Mouse (Mus musculus): ENCODE data around the gene Inpp5b. TPM values are rescaled to one million over a fixed set of nuclear protein-coding genes. Genes with fewer than 3 reads are reported as not detected.

The Inpp5b gene
- polyA plus RNA-seq, 1 experiment from 2014 or later, result 49.7 TPM

DNA sequence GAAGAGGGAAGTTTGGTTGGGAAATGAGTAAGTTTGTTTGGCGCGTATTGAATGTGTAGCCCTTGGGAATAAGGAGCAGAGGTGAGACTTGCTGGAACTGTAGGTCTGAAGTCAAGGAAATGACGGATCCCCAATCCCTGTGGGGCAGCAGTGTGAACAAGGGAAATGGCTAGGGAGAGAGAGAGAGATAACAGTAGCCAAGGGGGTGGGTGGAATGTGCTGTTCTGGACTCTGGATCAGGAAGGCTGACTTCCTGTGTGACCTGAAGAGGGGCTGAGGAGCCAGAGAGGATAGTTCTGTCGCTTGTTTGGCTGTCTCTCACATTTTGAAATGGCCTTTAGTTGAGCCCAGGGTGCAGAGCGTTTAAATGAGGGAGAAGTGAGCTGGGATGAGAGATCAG, 66.9 kb downstream of the Inpp5b start:
- Histone ChIP-seq H3K4me3 (0 out of 2 replicates have a peak overlapping the region, but pooled peaks have one; percentile 6), H3K27me3 (replicated peaks) (no peaks in the 10 kb centered on the region), H3K36me3 (peaks cover 86% of the 10 kb centered on the region), H3K27ac (peak overlapping the region; percentile 66), H3K4me2 (peak overlapping the region; percentile 40), H3K9me3 (replicated peaks) (no peaks in the 10 kb centered on the region), H3K4me1 (peaks cover 87% of the 10 kb centered on the region), H3K9ac (peak overlapping the region; percentile 36)
- WGBS (ENCODE audit: insufficient replicate concordance), result 39% methylated on average over 5 of the region's 5 CpGs
- no peak for ATAC-seq

DNA sequence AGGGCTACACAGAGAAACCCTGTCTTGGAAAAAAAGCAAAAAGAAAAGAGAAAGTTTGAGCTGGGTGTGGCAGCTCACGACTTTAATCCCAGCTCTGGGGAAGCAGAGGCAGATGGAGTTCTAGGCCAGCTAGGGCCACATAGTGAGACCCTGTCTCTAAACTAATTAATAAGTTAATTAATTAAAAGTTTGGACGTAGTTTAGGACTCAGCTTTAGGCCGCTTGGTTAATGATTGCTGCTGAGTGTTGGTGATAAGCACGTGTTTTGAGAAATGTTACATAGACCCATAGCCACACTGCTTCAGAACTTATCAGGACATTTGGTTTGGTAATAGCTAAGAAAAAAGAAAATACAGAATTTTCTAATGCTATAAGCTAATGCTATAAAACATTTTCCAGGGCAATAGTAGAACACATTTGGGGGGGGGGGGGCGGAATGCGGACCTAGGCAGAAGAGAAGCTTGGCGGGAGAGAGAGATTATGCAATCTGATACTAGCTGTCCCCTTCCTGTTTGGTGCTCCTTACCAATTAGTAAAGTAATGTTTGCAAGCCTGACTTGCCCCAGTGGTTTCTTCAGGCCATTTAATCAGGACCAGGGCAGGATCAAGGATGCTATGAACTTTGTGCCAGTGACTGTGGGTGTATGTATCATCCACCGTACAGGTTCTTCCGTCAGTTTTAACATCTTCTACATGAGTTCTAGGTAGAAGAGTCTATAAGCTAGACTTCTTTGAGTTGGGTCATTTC, 67.7 kb downstream of the Inpp5b start:
- peak overlapping the region; percentile 36; the same call in 1 of the 2 replicates for H3K9ac ChIP-seq
- H3K27ac ChIP-seq, result peak overlapping the region; percentile 66
- H3K36me3 ChIP-seq, result peaks cover 92% of the 10 kb centered on the region
- no peak overlapping the region for H3K4me3 ChIP-seq
- H3K9me3 ChIP-seq (replicated peaks), result no peaks in the 10 kb centered on the region
- WGBS (ENCODE audit: insufficient replicate concordance), result 42% methylated on average over 9 of the region's 9 CpGs
- peak overlapping the region; percentile 40 for H3K4me2 ChIP-seq
- ATAC-seq, result no peak
- no peaks in the 10 kb centered on the region for H3K27me3 ChIP-seq (replicated peaks)
- peaks cover 79% of the 10 kb centered on the region for H3K4me1 ChIP-seq

DNA sequence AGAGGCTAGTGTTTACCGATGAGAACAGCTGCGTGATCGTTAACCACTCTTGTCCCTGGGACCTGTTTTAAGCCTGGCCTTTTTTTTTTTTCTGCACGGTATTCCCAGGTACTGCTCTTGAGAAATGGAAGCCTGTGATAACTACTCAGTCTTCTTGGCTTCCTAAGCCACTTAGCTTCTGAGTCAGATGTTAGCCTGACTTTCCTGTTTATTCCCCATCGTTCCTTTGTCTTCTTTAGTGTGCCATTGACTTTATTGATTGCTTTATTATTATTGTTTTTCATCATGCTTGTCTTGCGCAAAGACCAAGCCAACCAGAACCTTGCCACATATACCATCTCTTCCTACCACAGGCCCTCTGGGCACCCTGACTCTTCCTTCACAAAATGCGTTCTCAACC, 68.4 kb downstream of the Inpp5b start:
- WGBS (ENCODE audit: insufficient replicate concordance), result 79% methylated on average over 7 of the region's 7 CpGs
- no peak for ATAC-seq
- no peaks in the 10 kb centered on the region for H3K9me3 ChIP-seq (replicated peaks)
- no peak overlapping the region for H3K9ac ChIP-seq
- no peaks in the 10 kb centered on the region for H3K27me3 ChIP-seq (replicated peaks)
- H3K4me1 ChIP-seq, result peaks cover 72% of the 10 kb centered on the region
- H3K36me3 ChIP-seq, result peaks cover 89% of the 10 kb centered on the region
- H3K4me2 ChIP-seq, result no peak overlapping the region
- H3K27ac ChIP-seq, result no peak overlapping the region
- no peak overlapping the region for H3K4me3 ChIP-seq

GRCm38 (mm10) chr4:124811347-124811975, 69.8 kb downstream of the Inpp5b start:
- Histone ChIP-seq H3K27me3 (replicated peaks) (no peaks in the 10 kb centered on the region), H3K9ac (no peak overlapping the region), H3K36me3 (peaks cover 89% of the 10 kb centered on the region), H3K4me2 (no peak overlapping the region), H3K27ac (no peak overlapping the region), H3K9me3 (replicated peaks) (no peaks in the 10 kb centered on the region), H3K4me1 (peaks cover 58% of the 10 kb centered on the region), H3K4me3 (no peak overlapping the region)
- WGBS (ENCODE audit: insufficient replicate concordance), result 70% methylated on average over 9 of the region's 9 CpGs
- ATAC-seq, result no peak

- Histone ChIP-seq H3K4me2 (no peak overlapping the region), H3K9ac (no peak overlapping the region), H3K4me1 (peaks cover 38% of the 10 kb centered on the region), H3K27ac (no peak overlapping the region), H3K9me3 (replicated peaks) (no peaks in the 10 kb centered on the region), H3K4me3 (no peak overlapping the region), H3K36me3 (peaks cover 75% of the 10 kb centered on the region), H3K27me3 (replicated peaks) (no peaks in the 10 kb centered on the region)
- 89% methylated on average over 11 of the region's 11 CpGs for WGBS (ENCODE audit: insufficient replicate concordance)
- no peak for ATAC-seq
Measured at GRCm38 (mm10) chr4:124815901-124816300, 74.3 kb downstream of the Inpp5b start.

- Histone ChIP-seq H3K4me3 (no peak overlapping the region), H3K4me2 (peak overlapping the region; percentile 48), H3K4me1 (peaks cover 23% of the 10 kb centered on the region), H3K27ac (peak overlapping the region; percentile 61; the same call in 1 of the 2 replicates), H3K9ac (0 out of 2 replicates have a peak overlapping the region, but pooled peaks have one; percentile 20), H3K9me3 (replicated peaks) (no peaks in the 10 kb centered on the region), H3K36me3 (peaks cover 77% of the 10 kb centered on the region), H3K27me3 (replicated peaks) (no peaks in the 10 kb centered on the region)
- WGBS (ENCODE audit: insufficient replicate concordance), result 14% methylated on average over 6 of the region's 6 CpGs
- peak; percentile 98 for ATAC-seq
Measured at GRCm38 (mm10) chr4:124817803-124818202, 76.2 kb downstream of the Inpp5b start.

DNA sequence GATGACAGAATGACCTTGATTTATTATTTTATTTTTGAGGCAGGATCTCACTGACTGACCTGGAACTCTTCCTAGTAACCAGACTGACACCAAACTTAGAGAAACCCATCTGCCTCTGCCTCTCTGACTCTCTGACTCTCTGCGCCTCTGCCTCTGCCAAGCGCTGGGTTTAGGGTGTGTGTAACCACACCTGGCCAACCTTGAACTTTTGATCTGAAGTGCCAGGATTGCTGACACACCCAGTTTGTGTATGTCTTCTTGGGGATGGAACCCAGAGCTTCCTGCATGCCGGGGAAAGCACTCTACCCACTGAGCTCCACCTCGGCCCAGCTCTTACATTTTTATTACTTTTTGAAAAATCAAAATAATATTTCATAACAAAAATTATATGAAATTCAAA, 77.2 kb downstream of the Inpp5b start:
- Histone ChIP-seq H3K27me3 (replicated peaks) (no peaks in the 10 kb centered on the region), H3K27ac (no peak overlapping the region), H3K4me2 (no peak overlapping the region), H3K9ac (no peak overlapping the region), H3K4me1 (peaks cover 21% of the 10 kb centered on the region), H3K36me3 (peaks cover 77% of the 10 kb centered on the region), H3K4me3 (no peak overlapping the region), H3K9me3 (replicated peaks) (no peaks in the 10 kb centered on the region)
- no peak for ATAC-seq
- WGBS (ENCODE audit: insufficient replicate concordance), result 77% methylated on average over 4 of the region's 4 CpGs

- H3K9ac ChIP-seq, result no peak overlapping the region
- no peak overlapping the region for H3K27ac ChIP-seq
- no peaks in the 10 kb centered on the region for H3K9me3 ChIP-seq (replicated peaks)
- no peak overlapping the region for H3K4me3 ChIP-seq
- H3K4me2 ChIP-seq, result no peak overlapping the region
- peaks cover 97% of the 10 kb centered on the region for H3K36me3 ChIP-seq
- no peaks in the 10 kb centered on the region for H3K27me3 ChIP-seq (replicated peaks)
- WGBS (ENCODE audit: insufficient replicate concordance), result 82% methylated on average over 6 of the region's 6 CpGs
- H3K4me1 ChIP-seq, result no peaks in the 10 kb centered on the region
- no peak for ATAC-seq
Measured at GRCm38 (mm10) chr4:124824967-124825366, 83.3 kb downstream of the Inpp5b start.

- H3K4me3 ChIP-seq, result no peak overlapping the region
- no peak overlapping the region for H3K27ac ChIP-seq
- WGBS (ENCODE audit: insufficient replicate concordance), result 87% methylated on average over 21 of the region's 21 CpGs
- H3K36me3 ChIP-seq, result peaks cover 97% of the 10 kb centered on the region
- H3K4me2 ChIP-seq, result no peak overlapping the region
- no peaks in the 10 kb centered on the region for H3K4me1 ChIP-seq
- ATAC-seq, result no peak
- H3K9ac ChIP-seq, result no peak overlapping the region
- H3K27me3 ChIP-seq (replicated peaks), result no peaks in the 10 kb centered on the region
- H3K9me3 ChIP-seq (replicated peaks), result no peaks in the 10 kb centered on the region
Measured at GRCm38 (mm10) chr4:124825371-124825965, 83.8 kb downstream of the Inpp5b start.

DNA sequence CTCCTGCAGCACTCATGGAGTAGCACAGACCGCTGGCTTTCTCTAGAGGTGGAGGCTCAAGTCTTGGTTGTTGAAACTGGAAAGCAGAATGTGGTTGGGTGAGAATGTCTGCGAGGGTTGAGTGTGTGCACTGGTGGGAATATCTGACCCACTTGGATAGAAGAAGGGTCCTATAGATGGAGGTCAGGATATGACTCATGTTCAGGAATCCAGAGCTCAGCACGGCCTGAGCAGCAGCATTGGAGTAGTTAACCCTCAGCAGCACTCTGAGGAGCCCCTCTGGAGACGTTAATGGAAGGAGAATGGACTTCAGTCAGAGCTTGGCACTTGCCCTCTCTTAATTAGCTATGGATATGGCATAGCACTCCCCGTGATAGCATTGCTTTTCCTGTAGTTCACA, 88.0 kb downstream of the Inpp5b start:
- 71% methylated on average over 5 of the region's 5 CpGs for WGBS (ENCODE audit: insufficient replicate concordance)
- no peak for ATAC-seq
- H3K27ac ChIP-seq, result no peak overlapping the region
- no peak overlapping the region for H3K9ac ChIP-seq
- no peak overlapping the region for H3K4me2 ChIP-seq
- no peaks in the 10 kb centered on the region for H3K9me3 ChIP-seq (replicated peaks)
- no peak overlapping the region for H3K4me3 ChIP-seq
- no peaks in the 10 kb centered on the region for H3K4me1 ChIP-seq
- H3K36me3 ChIP-seq, result peaks cover 96% of the 10 kb centered on the region
- H3K27me3 ChIP-seq (replicated peaks), result no peaks in the 10 kb centered on the region

GRCm38 (mm10) chr4:124832796-124833195, 91.1 kb downstream of the Inpp5b start:
- H3K9ac ChIP-seq, result no peak overlapping the region
- H3K4me2 ChIP-seq, result no peak overlapping the region
- no peaks in the 10 kb centered on the region for H3K9me3 ChIP-seq (replicated peaks)
- no peaks in the 10 kb centered on the region for H3K4me1 ChIP-seq
- peaks cover 94% of the 10 kb centered on the region for H3K36me3 ChIP-seq
- no peaks in the 10 kb centered on the region for H3K27me3 ChIP-seq (replicated peaks)
- ATAC-seq, result no peak
- H3K4me3 ChIP-seq, result no peak overlapping the region
- no peak overlapping the region for H3K27ac ChIP-seq
- WGBS (ENCODE audit: insufficient replicate concordance), result 90% methylated on average over 10 of the region's 10 CpGs

DNA sequence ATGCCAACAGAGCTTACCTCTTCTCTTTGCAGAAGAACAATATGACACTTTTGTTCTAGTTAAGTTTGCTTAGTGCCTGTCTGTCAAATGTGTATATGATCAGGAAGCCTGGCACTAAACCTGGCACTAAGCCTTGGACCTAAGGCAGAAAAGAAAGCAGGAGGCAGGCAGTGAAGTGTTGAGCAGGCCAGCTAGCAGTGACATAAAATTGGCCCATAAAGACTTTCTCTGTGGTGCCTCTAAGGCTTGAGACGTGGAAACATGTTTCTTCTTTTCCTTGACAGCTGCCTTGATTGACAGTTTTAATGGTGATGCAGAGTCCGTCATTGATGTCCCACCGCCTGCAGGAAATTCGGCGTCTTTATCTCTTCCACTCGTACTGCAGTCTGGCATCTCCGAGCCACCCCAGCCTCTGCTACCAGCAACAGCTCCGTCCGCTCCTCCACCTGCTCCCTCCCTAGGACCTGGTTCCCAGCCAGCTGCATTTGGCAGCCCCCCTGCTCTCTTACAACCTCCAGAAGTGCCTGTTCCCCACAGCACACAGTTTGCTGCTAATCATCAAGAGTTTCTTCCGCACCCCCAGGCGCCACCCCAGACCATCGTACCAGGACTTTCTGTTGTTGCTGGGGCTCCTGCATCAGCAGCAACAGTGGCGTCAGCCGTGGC, 96.5 kb downstream of the Inpp5b start:
- Histone ChIP-seq H3K4me2 (no peak overlapping the region), H3K27me3 (replicated peaks) (no peaks in the 10 kb centered on the region)
- 79% methylated on average over 14 of the region's 14 CpGs for WGBS (ENCODE audit: insufficient replicate concordance)

More for the DNA sequence above, 96.5 kb downstream of the Inpp5b start:
- Histone ChIP-seq H3K4me3 (no peak overlapping the region), H3K4me1 (no peaks in the 10 kb centered on the region), H3K9me3 (replicated peaks) (no peaks in the 10 kb centered on the region), H3K9ac (no peak overlapping the region), H3K27ac (no peak overlapping the region), H3K36me3 (peaks cover 97% of the 10 kb centered on the region)
- no peak for ATAC-seq

Data from liver, embryonic 12.5 days (tissue).